Mouse (Mus musculus) CH12.LX (cell line): ENCODE results near the gene Dab1. TPM values are rescaled to one million over a fixed set of nuclear protein-coding genes. Genes with fewer than 3 reads are reported as not detected.

Experiments used
- DNase-seq: peaks from one replicate; pipeline ENCODE4 v3.0.0-alpha.2; 2013; ENCODE audit errors: extremely low read depth
- H3K27ac ChIP-seq: 2 replicates; pipeline ENCODE4 v1.5.1; 2012; ENCODE audit warnings: low read depth, mild to moderate bottlenecking, control low read depth, moderate library complexity; ENCODE audit not compliant: insufficient read depth
- H3K27me3 ChIP-seq: replicated peaks from 2 replicates; pipeline ENCODE3; 2012; ENCODE audit warnings: inconsistent platforms
- H3K36me3 ChIP-seq, 2 experiments: replicated peaks in 1 of 2; 2 replicates each; pipeline versions ENCODE3 to v1.6.1; 2012; ENCODE audit warnings: inconsistent platforms in 1 of 2, low read length in 1 of 2, mild to moderate bottlenecking in 1 of 2, mixed read lengths in 1 of 2, moderate library complexity in 1 of 2; ENCODE audit not compliant: control insufficient read depth in 1 of 2, insufficient read depth in 1 of 2
- H3K4me1 ChIP-seq, 2 experiments: 2 replicates each; pipeline ENCODE4 v1.6.1; 2012; ENCODE audit warnings: inconsistent platforms in 1 of 2, moderate library complexity in 1 of 2; ENCODE audit not compliant: insufficient read depth in 2 of 2, control insufficient read depth in 1 of 2
- H3K4me2 ChIP-seq: 2 replicates; pipeline ENCODE4 v1.6.1; 2012; ENCODE audit warnings: low read depth, mild to moderate bottlenecking, control low read depth; ENCODE audit not compliant: poor library complexity, insufficient read depth, severe bottlenecking
- H3K4me3 ChIP-seq, 3 experiments: fragments of 150-350 bp in 1 of 3; sonication (generic) in 1 of 3; replicated peaks in 1 of 3; 2 replicates each; pipeline versions ENCODE3 to v1.5.1; 2011 to 2012; ENCODE audit warnings: low read depth in 2 of 3, low read length in 2 of 3, mild to moderate bottlenecking in 2 of 3, moderate library complexity in 2 of 3, control low read depth in 1 of 3, improper control_type of control experiment in 1 of 3, inconsistent platforms in 1 of 3, mixed read lengths in 1 of 3; ENCODE audit not compliant: poor library complexity in 1 of 3
- H3K79me2 ChIP-seq: replicated peaks from 2 replicates; pipeline ENCODE4 v1.6.1; 2012; ENCODE audit warnings: mild to moderate bottlenecking, moderate library complexity; ENCODE audit not compliant: control insufficient read depth, poor library complexity, insufficient read depth, severe bottlenecking; ENCODE audit errors: extremely low read depth
- H3K9ac ChIP-seq: 2 replicates; pipeline ENCODE4 v1.6.1; 2012; ENCODE audit warnings: low read depth, mild to moderate bottlenecking, control low read depth, moderate library complexity; ENCODE audit not compliant: insufficient read depth
- H3K9me3 ChIP-seq: replicated peaks from 2 replicates; pipeline ENCODE3; 2012; ENCODE audit warnings: low read length, inconsistent platforms, mixed read lengths
- EP300 ChIP-seq: IDR thresholded peaks from 2 replicates; pipeline ENCODE4 v1.6.1; 2011; ENCODE audit warnings: low read length, improper control_type of control experiment
- HCFC1 ChIP-seq: IDR thresholded peaks from 2 replicates; pipeline ENCODE4 v1.6.1; 2012; ENCODE audit warnings: low read depth, mild to moderate bottlenecking, inconsistent platforms, low read length, improper control_type of control experiment
- IRF4 ChIP-seq: IDR thresholded peaks from 2 replicates; pipeline ENCODE4 v1.6.1; 2014; ENCODE audit warnings: low read depth, mild to moderate bottlenecking, inconsistent platforms, low read length, improper control_type of control experiment
- JUN ChIP-seq: IDR thresholded peaks from 2 replicates; pipeline ENCODE4 v1.6.1; 2011; ENCODE audit warnings: low read depth, mild to moderate bottlenecking, low read length, improper control_type of control experiment, moderate library complexity; ENCODE audit not compliant: insufficient read depth
- JUND ChIP-seq: conservative IDR thresholded peaks from 2 replicates; pipeline ENCODE4 v1.6.1; 2011; ENCODE audit warnings: low read depth, low read length, improper control_type of control experiment
- KAT2A ChIP-seq: IDR thresholded peaks from 2 replicates; pipeline ENCODE4 v1.6.1; 2012; ENCODE audit warnings: low read length, improper control_type of control experiment, inconsistent platforms; ENCODE audit not compliant: insufficient replicate concordance
- MAFK ChIP-seq: IDR thresholded peaks from 2 replicates; pipeline ENCODE4 v1.6.1; 2011; ENCODE audit warnings: low read length, improper control_type of control experiment; ENCODE audit not compliant: insufficient replicate concordance
- MAX ChIP-seq: IDR thresholded peaks from 2 replicates; pipeline ENCODE4 v1.6.1; 2011; ENCODE audit warnings: low read length, improper control_type of control experiment
- MAZ ChIP-seq: IDR thresholded peaks from 2 replicates; pipeline ENCODE4 v1.6.1; 2012; ENCODE audit warnings: low read depth, mild to moderate bottlenecking, inconsistent platforms, low read length, improper control_type of control experiment, moderate library complexity
- MXI1 ChIP-seq: IDR thresholded peaks from 2 replicates; pipeline ENCODE4 v1.6.1; 2011; ENCODE audit warnings: mild to moderate bottlenecking, low read depth, low read length, improper control_type of control experiment
- POLR2A ChIP-seq: IDR thresholded peaks from 2 replicates; pipeline ENCODE4 v1.6.1; 2011; ENCODE audit warnings: low read depth, mild to moderate bottlenecking, improper control_type of control experiment, low read length
- POLR2AphosphoS2 ChIP-seq: IDR thresholded peaks from 2 replicates; pipeline ENCODE4 v1.6.1; 2011; ENCODE audit warnings: low read depth, low read length, improper control_type of control experiment
- RAD21 ChIP-seq: IDR thresholded peaks from 2 replicates; pipeline ENCODE4 v1.6.1; 2011; ENCODE audit warnings: low read depth, mild to moderate bottlenecking, low read length, improper control_type of control experiment, moderate library complexity
- RCOR1 ChIP-seq: conservative IDR thresholded peaks from 2 replicates; pipeline ENCODE4 v1.6.1; 2012; ENCODE audit warnings: low read depth, mild to moderate bottlenecking, inconsistent platforms, low read length, improper control_type of control experiment
- SIN3A ChIP-seq: IDR thresholded peaks from 2 replicates; pipeline ENCODE4 v1.6.1; 2012; ENCODE audit warnings: low read length, improper control_type of control experiment, inconsistent platforms
- TBP ChIP-seq: conservative IDR thresholded peaks from 2 replicates; pipeline ENCODE4 v1.6.1; 2011; ENCODE audit warnings: low read depth, low read length, improper control_type of control experiment
- UBTF ChIP-seq: IDR thresholded peaks from 2 replicates; pipeline ENCODE4 v1.6.1; 2012; ENCODE audit warnings: low read depth, mild to moderate bottlenecking, inconsistent platforms, low read length, improper control_type of control experiment, moderate library complexity
- USF1 ChIP-seq: IDR thresholded peaks from 2 replicates; pipeline ENCODE4 v1.6.1; 2014; ENCODE audit warnings: low read depth, mild to moderate bottlenecking, inconsistent platforms, low read length, improper control_type of control experiment
- ZKSCAN1 ChIP-seq: IDR thresholded peaks from 2 replicates; pipeline ENCODE4 v1.6.1; 2012; ENCODE audit warnings: low read depth, inconsistent platforms, low read length, improper control_type of control experiment, borderline replicate concordance
- ZMIZ1 ChIP-seq: IDR thresholded peaks from 2 replicates; pipeline ENCODE4 v1.6.1; 2012; ENCODE audit warnings: low read depth, mild to moderate bottlenecking, inconsistent platforms, low read length, improper control_type of control experiment
- dilution Hi-C: fragments of 300-500 bp; cut with MboI; formaldehyde crosslinking; loops from 2 replicates; pipeline ENCODE4 v1.14.3; 2020; ENCODE audit warnings: low sequenced_read_pairs; ENCODE audit not compliant: extremely low pct_unique_long_range_greater_than_20kb, extremely low pct_ligation_motif_present
- in situ Hi-C: fragments of 300-500 bp; cut with MboI; formaldehyde crosslinking; loops from 3 replicates; pipeline ENCODE4 v1.14.3; 2019; ENCODE audit warnings: low sequenced_read_pairs, low pct_ligation_motif_present, low pct_unique_long_range_greater_than_20kb, mixed read lengths
- polyA plus RNA-seq: library from polyadenylated mRNA; unstranded; fragments of >175 nt; gene quantifications from 2 replicates; pipeline ENCODE4 v1.2.1, GENCODE M21; 2012; ENCODE audit warnings: low read depth; ENCODE audit not compliant: insufficient read length
- total RNA-seq, 2 experiments: library from RNA; depleted of rRNA; stranded (reverse); fragments of 300-350 nt in 1 of 2; fragments of >200 nt in 1 of 2; gene quantifications; 2 replicates each; pipeline ENCODE4 v1.2.3; 2012 to 2014

Gene Dab1
- total and polyA plus RNA-seq, 3 experiments = not detected

- no peaks in the 10 kb centered on the region for H3K27me3 ChIP-seq
- in situ Hi-C loops = no loop called here
- H3K27ac ChIP-seq = no peak overlapping the region
- H3K9me3 ChIP-seq = peaks cover 43% of the 10 kb centered on the region
- no peak overlapping the region for H3K4me3 ChIP-seq
- DNase-seq = no peak
- dilution Hi-C loops = no loop called here
- no peak for TF ChIP-seq POLR2AphosphoS2
- no peak for TF ChIP-seq POLR2A
- no peak for TF ChIP-seq JUN
- no peak for TF ChIP-seq MAX
- TF ChIP-seq KAT2A = no peak
- TF ChIP-seq RCOR1 = no peak
- H3K79me2 ChIP-seq = no peaks in the 10 kb centered on the region
- H3K4me1 ChIP-seq = peaks cover 0 to 5% of the 10 kb centered on the region in 2 experiments; a peak in 1 of 4 replicates
- H3K4me2 ChIP-seq = no peak overlapping the region
- H3K36me3 ChIP-seq = no peaks in the 10 kb centered on the region
- H3K9ac ChIP-seq = no peak overlapping the region
Observed at GRCm38 (mm10) chr4:104715857-104716256, 1096.7 kb downstream of the Dab1 start.

- Histone ChIP-seq H3K9me3 (peaks cover 42% of the 10 kb centered on the region), H3K4me2 (no peak overlapping the region), H3K27me3 (no peaks in the 10 kb centered on the region), H3K36me3 (no peaks in the 10 kb centered on the region), H3K27ac (no peak overlapping the region), H3K9ac (no peak overlapping the region), H3K4me3 (no peak overlapping the region), H3K79me2 (no peaks in the 10 kb centered on the region), H3K4me1 (peaks cover 0 to 5% of the 10 kb centered on the region in 2 experiments; a peak in 1 of 4 replicates)
- no peak for TF ChIP-seq MXI1
- TF ChIP-seq HCFC1 = no peak
- no peak for TF ChIP-seq USF1
- TF ChIP-seq ZKSCAN1 = no peak
- TF ChIP-seq SIN3A = no peak
- TF ChIP-seq UBTF = no peak
- TF ChIP-seq MAZ = no peak
- no peak for TF ChIP-seq ZMIZ1
- TF ChIP-seq JUND = no peak
- TF ChIP-seq POLR2A = no peak
- TF ChIP-seq EP300 = no peak
- TF ChIP-seq IRF4 = no peak
- TF ChIP-seq MAFK = no peak
- no peak for TF ChIP-seq RAD21
- TF ChIP-seq TBP = no peak
- no peak for DNase-seq
- dilution Hi-C loops (no loop called here), in situ Hi-C loops (no loop called here)
Observed at GRCm38 (mm10) chr4:104716506-104716905, 1097.3 kb downstream of the Dab1 start.
